Mouse (Mus musculus) lung, adult 2 months (tissue): ENCODE results near the gene Slc6a14. TPM values are rescaled to one million over a fixed set of nuclear protein-coding genes. Genes with fewer than 3 reads are reported as not detected.
A peak's percentile ranks its signal among the peaks of the same experiment; 100 is the strongest.

Experiments used
- DNase-seq: peaks from one replicate; pipeline ENCODE4 v3.0.0; 2022
- H3K4me1 ChIP-seq: fragments of 200-500 bp; 2 replicates; pipeline ENCODE4 v1.6.1; 2011; ENCODE audit warnings: low read length; ENCODE audit not compliant: control insufficient read depth, insufficient read depth
- H3K4me3 ChIP-seq: fragments of 200-500 bp; replicated peaks from 2 replicates; pipeline ENCODE3; 2011; ENCODE audit warnings: low read depth, mild to moderate bottlenecking, control low read depth, low read length; ENCODE audit errors: extremely low read depth
- CTCF ChIP-seq: fragments of 200-500 bp; IDR thresholded peaks from 2 replicates; pipeline ENCODE4 v1.5.1; 2011; ENCODE audit warnings: mild to moderate bottlenecking, low read length, control low read depth; ENCODE audit not compliant: insufficient read depth
- POLR2A ChIP-seq: fragments of 200-500 bp; IDR thresholded peaks from 2 replicates; pipeline ENCODE4 v1.6.1; 2011; ENCODE audit warnings: low read depth, mild to moderate bottlenecking, control low read depth, low read length, borderline replicate concordance; ENCODE audit errors: extremely low read depth
- WGBS: fragments of 180-500 bp; shearing (Covaris S2); methylation state at CpG from one replicate; pipeline ENCODE4 v1.1.7; 2018; 5-methylcytosine and 5-hydroxymethylcytosine counted together
- polyA plus RNA-seq: library from polyadenylated mRNA; depleted of rRNA; stranded (reverse); fragments of >200 nt; gene quantifications from 2 replicates; pipeline ENCODE4 v1.2.3, GENCODE M21; 2012; rRNA removed

The Slc6a14 gene
- 3.2 and 7.4 TPM in 2 replicates for polyA plus RNA-seq

DNA sequence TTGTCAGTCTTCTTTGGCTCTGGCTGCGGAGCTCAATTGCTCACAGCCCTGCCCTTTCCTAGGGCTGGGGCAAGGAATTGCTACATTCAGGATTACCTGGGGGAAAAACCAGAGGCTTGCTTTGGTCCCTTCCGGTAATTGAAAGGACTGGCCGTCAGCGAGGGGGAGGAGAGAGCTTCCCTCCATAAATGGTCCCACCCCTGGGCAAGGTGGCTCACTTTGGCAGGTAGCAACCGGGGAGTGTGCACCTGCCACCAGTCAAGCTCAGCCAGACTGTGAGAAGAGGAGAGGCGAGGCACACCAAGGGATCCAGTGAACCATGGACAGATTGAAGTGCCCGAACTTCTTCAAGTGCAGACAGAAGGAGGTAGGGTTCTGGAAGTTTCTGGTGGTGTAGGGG, at the start of gene Slc6a14:
Gene Slc6a14, plus strand, starts transcription at position 68 of the 400 bp plus-strand sequence.
- H3K4me3 ChIP-seq = peak within 1 kb of the TSS; percentile 49
- DNase-seq = peak; percentile 49
- WGBS = 57% methylated on average over 7 of the region's 7 CpGs
- peak; percentile 72; the same call in 1 of the 2 replicates for TF ChIP-seq POLR2A
- TF ChIP-seq CTCF = no peak
- H3K4me1 ChIP-seq = no peaks in the 10 kb centered on the region

DNA sequence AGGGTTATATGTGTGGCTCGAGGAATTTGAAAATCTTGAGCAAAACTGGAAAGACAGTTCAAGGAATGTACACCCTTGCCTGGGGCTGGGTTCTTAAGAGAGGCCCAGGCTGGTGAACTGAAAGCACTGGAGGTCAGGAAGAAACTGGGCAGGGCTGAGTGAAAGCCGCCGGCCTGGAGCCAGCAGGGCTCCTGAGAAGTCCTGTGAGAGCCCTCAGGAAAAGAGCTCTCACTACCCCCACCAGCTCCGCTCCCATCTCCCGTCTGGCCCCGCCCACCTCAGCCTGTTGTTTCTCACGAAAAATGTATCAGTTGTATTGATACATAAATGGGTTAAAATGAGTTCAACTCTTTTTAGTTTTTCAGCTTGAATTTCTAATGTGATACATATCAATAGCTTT, 43.8 kb upstream of the Slc6a14 start:
- Histone ChIP-seq H3K4me3 (no peak overlapping the region), H3K4me1 (no peaks in the 10 kb centered on the region)
- DNase-seq = peak; percentile 39
- 26% methylated on average over 7 of the region's 7 CpGs for WGBS
- TF ChIP-seq POLR2A = no peak
- TF ChIP-seq CTCF = no peak

DNA sequence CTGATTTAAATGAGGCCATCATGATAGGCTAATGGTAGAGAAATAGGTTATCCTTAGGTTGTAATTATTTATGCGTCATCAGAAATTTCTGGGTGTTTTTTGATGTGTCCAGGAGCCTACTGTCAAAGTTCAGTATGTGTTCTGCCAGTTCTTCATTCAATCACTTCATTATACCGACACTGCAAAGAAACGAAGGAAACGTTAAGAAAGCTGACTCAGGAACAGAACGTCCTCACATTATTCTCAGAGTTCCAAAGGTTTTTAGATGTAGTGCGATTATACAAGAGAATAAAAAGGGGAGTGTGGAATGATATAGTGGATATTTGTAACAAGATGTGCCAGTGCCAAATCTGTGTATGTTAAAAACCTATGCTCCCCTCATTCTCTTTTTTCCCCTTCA, 19.5 kb upstream of the Slc6a14 start:
- Histone ChIP-seq H3K4me1 (no peaks in the 10 kb centered on the region), H3K4me3 (no peak overlapping the region)
- DNase-seq = no peak
- 63% methylated on average over 6 of the region's 6 CpGs for WGBS
- TF ChIP-seq CTCF (no peak), POLR2A (no peak)

DNA sequence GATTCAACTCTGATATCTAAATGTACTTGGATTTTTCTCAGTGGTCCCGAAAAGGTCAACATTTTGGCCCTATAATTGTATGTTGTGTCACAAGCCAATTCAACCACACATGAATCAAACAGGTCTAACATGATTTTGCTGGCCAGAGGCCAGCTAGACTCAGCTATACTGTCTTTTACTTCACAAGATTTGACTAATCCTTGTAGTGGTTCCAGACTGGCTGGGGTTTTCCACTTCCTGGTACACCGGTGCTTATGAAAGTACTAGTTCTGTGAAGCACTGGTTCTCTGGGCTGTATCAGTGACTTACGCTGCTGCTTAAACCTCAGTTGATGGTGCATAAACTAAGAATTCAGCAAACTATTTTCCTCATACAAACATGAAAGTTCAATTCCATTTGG, 19.0 kb upstream of the Slc6a14 start:
- TF ChIP-seq POLR2A (no peak), CTCF (no peak)
- no peak for DNase-seq
- Histone ChIP-seq H3K4me1 (no peaks in the 10 kb centered on the region), H3K4me3 (no peak overlapping the region)
- 70% methylated on average over 3 of the region's 3 CpGs for WGBS

DNA sequence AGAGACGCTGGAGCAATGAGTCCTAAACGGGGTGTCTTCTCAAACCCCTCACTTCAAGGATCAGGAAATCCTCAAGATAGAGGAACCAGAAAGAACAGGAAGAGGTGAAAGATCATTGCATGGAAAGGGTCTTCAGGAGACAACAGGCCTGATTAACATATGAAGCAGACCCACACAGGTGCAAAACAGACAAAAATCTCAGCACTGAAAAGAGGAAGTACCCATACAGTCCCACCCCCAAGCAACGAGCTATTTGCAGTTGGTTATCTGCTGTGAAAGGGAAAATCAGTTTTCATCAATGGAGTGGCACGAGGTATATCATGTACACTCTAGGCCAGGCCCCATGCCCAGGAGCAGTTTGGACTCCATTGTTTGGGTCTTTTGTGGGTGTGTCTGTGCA, 13.1 kb upstream of the Slc6a14 start:
- WGBS = 62% methylated on average over 4 of the region's 4 CpGs
- DNase-seq = no peak
- TF ChIP-seq CTCF (no peak), POLR2A (no peak)
- no peaks in the 10 kb centered on the region for H3K4me1 ChIP-seq
- no peak overlapping the region for H3K4me3 ChIP-seq

DNA sequence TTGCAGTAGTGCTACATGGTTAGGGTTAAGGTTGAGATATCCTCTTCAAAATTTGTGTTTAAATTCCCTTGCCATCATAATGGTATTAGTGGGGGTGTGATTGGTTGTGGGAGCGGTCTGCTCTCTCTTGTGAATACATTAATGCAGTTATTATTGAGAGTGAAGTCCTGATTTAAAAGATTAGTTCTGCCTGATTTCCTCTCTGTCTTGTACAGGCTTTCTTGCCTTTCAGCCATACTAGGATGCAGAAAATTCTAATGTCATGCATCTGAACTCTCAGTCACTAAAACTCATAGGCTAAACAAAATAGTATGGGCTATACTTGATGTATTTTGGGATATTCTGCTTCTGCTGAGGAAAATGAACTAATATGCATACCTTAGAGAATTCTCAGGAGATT, 10.2 kb upstream of the Slc6a14 start:
- TF ChIP-seq POLR2A = no peak
- TF ChIP-seq CTCF = no peak
- 78% methylated on average over 1 of the region's 1 CpGs for WGBS
- no peak for DNase-seq
- Histone ChIP-seq H3K4me1 (no peaks in the 10 kb centered on the region), H3K4me3 (no peak overlapping the region)

DNA sequence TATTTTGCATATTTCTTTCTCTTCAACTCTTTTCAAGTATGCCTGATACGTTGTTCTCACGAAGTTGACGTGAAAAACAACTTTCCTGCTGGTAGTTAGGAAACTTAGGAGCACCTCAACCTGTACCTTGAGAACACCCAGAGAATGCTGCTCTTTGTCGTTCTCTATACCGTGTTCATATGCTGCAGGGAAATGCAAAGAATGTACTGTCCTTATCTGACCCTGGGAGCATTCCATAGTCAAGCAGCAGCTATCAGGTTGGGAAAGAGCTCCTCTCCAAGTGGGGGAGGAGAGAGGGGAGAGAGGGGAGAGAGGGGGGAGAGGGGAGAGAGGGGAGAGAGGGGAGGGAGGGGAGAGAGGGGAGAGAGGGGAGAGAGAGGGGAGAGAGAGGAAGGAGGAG, 597 bp downstream of the Slc6a14 start:
- 58% methylated on average over 5 of the region's 5 CpGs for WGBS
- peak overlapping the region; percentile 29 for H3K4me3 ChIP-seq

DNA sequence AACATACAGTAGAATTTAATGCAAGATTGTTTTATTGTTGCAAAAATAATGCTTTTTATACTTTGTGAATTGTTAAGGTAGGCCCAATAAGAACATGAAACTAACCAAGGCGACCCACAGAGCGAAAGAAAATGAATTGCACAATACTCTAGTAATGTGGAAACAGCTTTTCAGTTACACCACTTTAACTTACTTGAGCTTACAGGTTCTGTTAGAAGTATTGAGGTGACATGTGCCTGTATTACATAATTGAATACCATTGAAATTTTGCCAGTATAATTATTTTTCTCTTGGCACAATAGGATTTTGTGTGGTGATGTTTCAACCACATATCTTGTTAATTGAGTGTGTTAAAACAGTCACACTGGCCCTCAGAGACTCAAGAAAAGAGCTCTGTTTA, 2.2 kb downstream of the Slc6a14 start:
- no peak for DNase-seq
- WGBS = 82% methylated on average over 2 of the region's 2 CpGs
- Histone ChIP-seq H3K4me3 (no peak overlapping the region), H3K4me1 (no peaks in the 10 kb centered on the region)
- TF ChIP-seq CTCF (no peak), POLR2A (no peak)

More for the DNA sequence above, 597 bp downstream of the Slc6a14 start:
- no peak for DNase-seq
- TF ChIP-seq POLR2A = no peak
- TF ChIP-seq CTCF = no peak
- H3K4me1 ChIP-seq = no peaks in the 10 kb centered on the region

DNA sequence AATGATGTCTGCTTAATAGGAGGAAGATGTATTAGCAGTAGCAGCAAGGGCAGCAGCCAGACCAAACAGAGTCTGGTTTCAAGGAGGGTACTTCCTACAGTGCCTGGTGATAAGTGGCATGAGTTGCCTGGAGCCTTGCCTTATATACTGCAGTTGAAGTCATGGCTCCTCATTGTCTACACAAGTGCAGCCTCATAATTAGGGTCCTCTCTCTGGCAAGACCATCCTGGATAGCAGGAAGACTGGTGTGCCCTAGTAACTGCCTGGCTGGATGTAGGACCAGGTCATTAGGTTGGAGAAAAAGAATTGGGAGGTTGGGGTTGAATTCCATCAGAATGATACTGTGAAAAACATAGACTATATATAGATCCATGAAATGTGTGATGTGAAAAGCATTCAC, 30.3 kb downstream of the Slc6a14 start, which contains the start of gene Gm28269:
Gene Gm28269, minus strand, starts transcription at position 101 of the 400 bp plus-strand sequence.
- TF ChIP-seq CTCF = no peak
- DNase-seq = no peak
- no peak within 1 kb of the TSS for H3K4me3 ChIP-seq
- no peaks in the 10 kb centered on the region for H3K4me1 ChIP-seq

Other genes starting within 250 kb of the Slc6a14 start
- gene Agtr2, start 230.4 kb upstream of the Slc6a14 start, polyA plus RNA-seq = 0.07 TPM in 1 of 2 replicates, not detected in the other
- gene Gm28269, start 30.2 kb downstream of the Slc6a14 start, polyA plus RNA-seq = not detected in 2 replicates